Mouse (Mus musculus) C2C12 (cell line): ENCODE measurements at regions not wholly inside any gene's neighbourhood (a gene's known extent, or its start where the extent isn't known, plus 50 kb on each side); places are given as distances from the start of the nearest gene placed in this dataset.
A peak's percentile ranks its signal among the peaks of the same experiment; 100 is the strongest.

ENCODE experiments used
- H3K27me3 ChIP-seq: one replicate; pipeline ENCODE4 v1.6.1; 2011; ENCODE audit not compliant: control insufficient read depth, insufficient read depth, insufficient read length
- H3K36me3 ChIP-seq: one replicate; pipeline ENCODE4 v1.6.1; 2011; ENCODE audit not compliant: control insufficient read depth, insufficient read depth
- H3K4me3 ChIP-seq: one replicate; pipeline ENCODE4 v1.5.1; 2011; ENCODE audit warnings: mild to moderate bottlenecking, control low read depth; ENCODE audit not compliant: poor library complexity, insufficient read depth, severe bottlenecking
- H3K79me2 ChIP-seq: one replicate; pipeline ENCODE4 v1.6.1; 2011; ENCODE audit not compliant: control insufficient read depth, insufficient read depth
- H3K79me3 ChIP-seq: one replicate; pipeline ENCODE4 v1.6.1; 2011; ENCODE audit warnings: low read depth, control low read depth
- H3ac ChIP-seq: one replicate; pipeline ENCODE3; 2011; ENCODE audit warnings: low read depth; ENCODE audit not compliant: control insufficient read depth, insufficient read length
- CEBPB ChIP-seq: IDR thresholded peaks from one replicate; pipeline ENCODE4 v1.6.1; 2011; ENCODE audit warnings: low read depth, mild to moderate bottlenecking, control low read depth, moderate library complexity
- CTCF ChIP-seq: IDR thresholded peaks from one replicate; pipeline ENCODE4 v1.5.1; 2011; ENCODE audit not compliant: control insufficient read depth, insufficient read depth, insufficient read length
- FOSL1 ChIP-seq: IDR thresholded peaks from one replicate; pipeline ENCODE4 v1.8.0; 2011; ENCODE audit warnings: mild to moderate bottlenecking, low read length; ENCODE audit not compliant: poor library complexity, insufficient read depth, severe bottlenecking
- MAX ChIP-seq: IDR thresholded peaks from one replicate; pipeline ENCODE4 v1.6.1; 2011; ENCODE audit warnings: mild to moderate bottlenecking, control low read depth
- MYOD1 ChIP-seq: IDR thresholded peaks from one replicate; pipeline ENCODE4 v1.6.1; 2011; ENCODE audit warnings: low read depth; ENCODE audit not compliant: control insufficient read depth, insufficient read length
- MYOG ChIP-seq: IDR thresholded peaks from one replicate; pipeline ENCODE4 v1.6.1; 2011; ENCODE audit not compliant: control insufficient read depth, insufficient read length; ENCODE audit errors: extremely low read depth
- USF1 ChIP-seq: IDR thresholded peaks from one replicate; pipeline ENCODE4 v1.6.1; 2011; ENCODE audit warnings: low read depth, mild to moderate bottlenecking, control low read depth, moderate library complexity

DNA sequence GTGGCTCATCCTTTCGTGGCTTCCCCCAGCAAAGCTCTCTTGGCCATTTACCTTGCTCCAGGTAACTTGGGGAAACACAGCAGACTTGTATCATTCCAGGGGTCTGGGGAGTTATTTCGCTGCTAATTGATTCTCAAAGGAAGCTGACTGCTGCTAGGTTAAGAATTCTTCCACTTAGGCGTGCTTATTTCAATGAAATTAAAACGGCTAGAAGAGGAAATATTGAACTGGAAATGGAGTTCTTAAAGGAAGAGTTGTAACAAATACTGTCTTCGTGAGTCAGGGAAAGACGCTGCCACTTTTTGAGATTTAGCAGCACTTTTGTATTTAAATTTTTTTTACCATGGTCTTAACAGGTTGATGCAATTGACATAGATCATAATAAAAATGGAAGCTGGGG is 246.4 kb downstream of the Ttll7 start:
- H3K27me3 ChIP-seq = no peaks in the 10 kb centered on the region
- H3K79me2 ChIP-seq = no peaks in the 10 kb centered on the region
- H3K36me3 ChIP-seq = no peaks in the 10 kb centered on the region
- TF ChIP-seq CTCF (no peak), CEBPB (no peak), MAX (no peak), FOSL1 (no peak)
- H3ac ChIP-seq = no peak overlapping the region
- no peaks in the 10 kb centered on the region for H3K79me3 ChIP-seq
- H3K4me3 ChIP-seq = no peak overlapping the region

DNA sequence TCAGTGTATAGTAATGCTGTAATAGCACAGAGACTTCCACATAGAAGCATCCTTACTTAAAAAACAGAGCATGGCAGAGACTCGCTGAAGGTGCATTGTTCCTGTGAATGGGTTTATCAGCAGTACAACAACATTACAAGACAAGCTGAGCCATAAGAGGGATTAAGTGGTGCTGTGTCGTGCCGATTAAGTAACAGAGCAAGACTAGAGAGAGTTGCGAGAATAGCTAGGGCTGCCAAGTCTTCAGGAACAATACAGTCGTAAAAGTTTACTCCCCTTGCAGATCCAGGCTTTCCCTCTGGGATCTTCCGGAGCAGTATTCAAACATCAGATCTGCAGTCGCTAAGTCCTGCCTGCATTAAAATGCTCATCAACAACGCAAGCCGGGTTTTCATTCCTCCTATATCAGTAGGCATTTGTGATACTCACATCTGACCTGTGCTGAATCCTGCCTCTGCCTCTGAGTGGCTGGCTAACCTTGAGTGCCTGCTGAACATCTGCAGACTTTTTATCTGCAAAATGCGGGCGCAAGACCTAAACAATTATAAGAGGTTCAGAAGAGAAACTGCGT is 247.1 kb downstream of the Ttll7 start:
- no peak for TF ChIP-seq MYOG
- no peak for TF ChIP-seq MAX
- TF ChIP-seq MYOD1 = no peak
- TF ChIP-seq CTCF = no peak
- TF ChIP-seq FOSL1 = no peak
- no peak for TF ChIP-seq CEBPB
- no peak for TF ChIP-seq USF1
- no peaks in the 10 kb centered on the region for H3K36me3 ChIP-seq
- no peak overlapping the region for H3ac ChIP-seq
- H3K79me3 ChIP-seq = no peaks in the 10 kb centered on the region
- no peaks in the 10 kb centered on the region for H3K79me2 ChIP-seq
- H3K4me3 ChIP-seq = no peak overlapping the region
- no peaks in the 10 kb centered on the region for H3K27me3 ChIP-seq

GRCm38 (mm10) chr3:147101053-147101764 is 249.0 kb downstream of the Ttll7 start:
- H3K79me2 ChIP-seq = no peaks in the 10 kb centered on the region
- no peaks in the 10 kb centered on the region for H3K27me3 ChIP-seq
- H3ac ChIP-seq = no peak overlapping the region
- no peaks in the 10 kb centered on the region for H3K36me3 ChIP-seq
- TF ChIP-seq MYOD1 = peak; percentile 88
- no peak for TF ChIP-seq CEBPB
- no peak for TF ChIP-seq MAX
- no peak for TF ChIP-seq FOSL1
- TF ChIP-seq MYOG = no peak
- no peak for TF ChIP-seq USF1
- H3K4me3 ChIP-seq = no peak overlapping the region
- no peaks in the 10 kb centered on the region for H3K79me3 ChIP-seq

DNA sequence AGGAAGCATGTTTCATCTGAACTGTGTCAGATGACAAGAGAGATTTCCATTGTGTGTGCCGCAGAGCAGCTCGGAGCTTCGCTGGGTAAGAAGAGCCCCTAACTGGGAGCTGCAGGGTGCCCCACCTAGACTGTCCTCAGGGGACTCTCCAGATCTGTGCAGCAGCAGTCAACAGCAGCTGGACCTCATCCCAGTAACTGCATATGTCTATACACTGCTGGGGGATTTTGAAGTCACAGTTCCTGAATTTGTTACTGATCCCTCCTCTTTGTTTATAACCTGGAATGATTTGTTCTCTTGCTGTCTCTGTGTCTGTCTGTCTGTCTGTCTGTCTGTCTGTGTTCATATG is 249.6 kb downstream of the Ttll7 start:
- H3K36me3 ChIP-seq = no peaks in the 10 kb centered on the region

DNA sequence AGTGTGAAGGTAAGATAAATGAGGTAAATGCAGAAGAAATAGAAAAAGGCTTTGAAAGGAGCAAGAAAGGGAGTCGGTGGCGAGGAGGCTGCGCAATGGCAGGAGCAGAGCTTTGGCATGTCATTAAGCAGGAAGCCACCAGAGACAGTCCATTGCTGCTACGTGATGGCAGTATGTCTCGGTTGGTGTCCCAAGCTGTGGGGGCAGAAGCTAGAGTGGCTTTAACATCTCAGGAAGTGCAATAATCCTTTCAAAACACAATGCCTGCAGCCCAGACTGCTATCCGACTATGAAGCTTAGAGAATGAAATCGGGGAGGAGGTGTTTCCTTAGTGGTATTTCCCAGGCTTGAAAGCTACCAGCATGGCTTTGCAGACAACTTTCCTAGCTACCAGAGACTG is 251.3 kb downstream of the Ttll7 start:
- Histone ChIP-seq H3K79me3 (no peaks in the 10 kb centered on the region), H3K27me3 (no peaks in the 10 kb centered on the region), H3K36me3 (no peaks in the 10 kb centered on the region), H3K4me3 (no peak overlapping the region), H3ac (no peak overlapping the region), H3K79me2 (no peaks in the 10 kb centered on the region)
- TF ChIP-seq MYOD1 (no peak), FOSL1 (no peak), MYOG (no peak), CEBPB (no peak), USF1 (no peak), CTCF (no peak), MAX (no peak)

More for the DNA sequence above, 249.6 kb downstream of the Ttll7 start:
- H3ac ChIP-seq = no peak overlapping the region
- H3K79me2 ChIP-seq = no peaks in the 10 kb centered on the region
- no peak overlapping the region for H3K4me3 ChIP-seq
- TF ChIP-seq CEBPB (no peak), MAX (no peak), CTCF (no peak), FOSL1 (no peak), MYOG (no peak), MYOD1 (no peak), USF1 (no peak)
- H3K27me3 ChIP-seq = no peaks in the 10 kb centered on the region
- H3K79me3 ChIP-seq = no peaks in the 10 kb centered on the region

GRCm38 (mm10) chr3:147117609-147118008 is 265.4 kb downstream of the Ttll7 start:
- Histone ChIP-seq H3K79me2 (no peaks in the 10 kb centered on the region), H3K4me3 (no peak overlapping the region), H3K27me3 (no peaks in the 10 kb centered on the region), H3K79me3 (no peaks in the 10 kb centered on the region), H3ac (no peak overlapping the region), H3K36me3 (no peaks in the 10 kb centered on the region)
- no peak for TF ChIP-seq MAX
